Mouse (Mus musculus) liver, postnatal 0 days (tissue): ENCODE data around the gene Smap2. TPM values are rescaled to one million over a fixed set of nuclear protein-coding genes. Genes with fewer than 3 reads are reported as not detected.
"Not testable (repeated sequence)": the region's sequence is repeated elsewhere in the genome, so short reads cannot be mapped to it uniquely, and the experiment has no call there.

ENCODE experiments used
- ATAC-seq: fragments of 200-750 bp; cut with Nextera tagmentation; 2 replicates; pipeline ENCODE4 v1.8.0; 2017; ENCODE audit warnings: mild to moderate bottlenecking, moderate library complexity
- DNase-seq: peaks from one replicate; pipeline ENCODE4 v3.0.0-alpha.2; 2016
- H3K27ac ChIP-seq: fragments of 300-500 bp; sonication (generic); 2 replicates; pipeline ENCODE4 v1.5.1; 2014; ENCODE audit warnings: antibody characterized with exemption, moderate library complexity, mild to moderate bottlenecking, low read depth
- H3K27me3 ChIP-seq: fragments of 300-500 bp; sonication (generic); 2 replicates; pipeline ENCODE4 v1.6.1; 2014; ENCODE audit warnings: low read length, control low read depth, mixed read lengths; ENCODE audit not compliant: insufficient read depth
- H3K36me3 ChIP-seq: fragments of 300-500 bp; sonication (generic); replicated peaks from 2 replicates; pipeline ENCODE4 v1.6.1; 2014; ENCODE audit warnings: mild to moderate bottlenecking, control low read depth, low read length, moderate library complexity, mixed read lengths; ENCODE audit not compliant: insufficient read depth
- H3K4me1 ChIP-seq: fragments of 300-500 bp; sonication (generic); 2 replicates; pipeline ENCODE4 v1.6.1; 2014; ENCODE audit warnings: antibody characterized with exemption, mild to moderate bottlenecking, control low read depth; ENCODE audit not compliant: insufficient read depth
- H3K4me2 ChIP-seq: fragments of 300-500 bp; sonication (generic); 2 replicates; pipeline ENCODE4 v1.6.1; 2014; ENCODE audit warnings: low read depth, mild to moderate bottlenecking, low read length, moderate library complexity, mixed read lengths
- H3K4me3 ChIP-seq: fragments of 300-500 bp; sonication (generic); 2 replicates; pipeline ENCODE4 v1.5.1; 2014; ENCODE audit warnings: low read depth, low read length
- H3K9ac ChIP-seq: fragments of 300-500 bp; sonication (generic); replicated peaks from 2 replicates; pipeline ENCODE4 v1.6.1; 2014; ENCODE audit warnings: mild to moderate bottlenecking, moderate library complexity
- H3K9me3 ChIP-seq: fragments of 300-500 bp; sonication (generic); 2 replicates; pipeline ENCODE4 v1.6.1; 2016; ENCODE audit warnings: mild to moderate bottlenecking, control low read depth, low read length, mixed read lengths
- CTCF ChIP-seq: sonication (generic); IDR thresholded peaks from 2 replicates; pipeline ENCODE4 v1.5.1; 2016; ENCODE audit warnings: antibody characterized with exemption, low read depth
- EP300 ChIP-seq: IDR thresholded peaks from 2 replicates; pipeline ENCODE4 v1.6.1; 2016; ENCODE audit warnings: antibody characterized with exemption, low read depth, mild to moderate bottlenecking
- WGBS: fragments of 180-500 bp; shearing (Covaris S2); extraction: QIAGEN DNeasy Blood & Tissue Kit; methylation state at CpG from one replicate; pipeline ENCODE4 v1.1.7; 2014; ENCODE audit not compliant: insufficient replicate concordance; 5-methylcytosine and 5-hydroxymethylcytosine counted together
- polyA plus RNA-seq: library from polyadenylated mRNA; unstranded; fragments of >200 nt; fragmentation: Nextera tagmentation; extraction: Ambion mirVana; gene quantifications from 2 replicates; pipeline ENCODE4 v1.2.1, GENCODE M21; 2015

Gene Smap2
- 14.9 and 17.1 TPM in 2 replicates for polyA plus RNA-seq

DNA sequence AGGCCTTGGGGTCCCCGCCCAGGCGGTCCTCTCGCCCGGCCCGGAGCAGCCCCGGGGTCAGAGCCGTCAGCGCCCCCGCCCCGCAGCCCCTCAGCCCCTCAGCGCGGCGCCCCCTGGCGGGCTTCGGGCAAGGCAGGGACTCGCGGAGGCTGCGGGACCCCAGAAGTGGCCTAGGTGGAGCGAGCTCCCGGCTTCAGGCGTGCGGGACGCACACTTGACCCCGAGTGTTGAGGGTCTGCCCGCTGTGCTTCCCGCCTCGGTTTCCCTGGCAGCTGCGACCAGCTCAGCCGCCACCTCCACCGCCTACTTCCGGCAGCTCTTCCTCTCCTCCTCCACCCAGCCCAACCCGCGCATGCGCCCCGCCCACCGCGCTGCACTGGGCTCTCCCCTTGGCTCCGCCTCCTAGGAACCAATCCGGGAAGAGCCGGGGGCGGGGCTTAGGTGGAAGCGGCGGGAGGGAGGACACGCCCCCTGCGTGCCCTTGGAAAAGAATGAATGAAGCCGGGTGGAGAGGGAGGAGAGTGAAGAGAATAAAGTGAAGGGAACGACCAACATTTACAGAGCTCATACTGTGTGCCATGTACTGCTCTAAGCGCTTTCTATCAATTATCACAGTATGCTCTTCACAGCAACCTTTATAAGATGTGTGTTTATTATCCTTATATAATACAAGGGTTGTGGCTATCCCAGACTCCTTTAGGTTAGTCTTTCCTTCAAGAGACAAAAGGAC is at the start of gene Smap2:
Gene Smap2, minus strand, starts transcription at position 320 of the 730 bp plus-strand sequence.
- peak; percentile 99 for DNase-seq
- WGBS: under 1% methylated on average over 34 of the region's 48 CpGs

GRCm38 (mm10) chr4:121065336-121065735 is 48.3 kb upstream of the Smap2 start:
- Histone ChIP-seq H3K27ac (no peak overlapping the region), H3K4me3 (no peak overlapping the region), H3K27me3 (no peaks in the 10 kb centered on the region), H3K9me3 (no peaks in the 10 kb centered on the region), H3K36me3 (peaks cover 33% of the 10 kb centered on the region), H3K4me2 (no peak overlapping the region), H3K9ac (no peak overlapping the region), H3K4me1 (no peaks in the 10 kb centered on the region)
- 75% methylated on average over 2 of the region's 2 CpGs for WGBS
- DNase-seq (no peak), ATAC-seq (no peak)
- TF ChIP-seq CTCF (no peak), EP300 (no peak)

More for the DNA sequence above, at the start of gene Smap2:
- Histone ChIP-seq H3K36me3 (no peaks in the 10 kb centered on the region), H3K4me1 (peaks cover 39% of the 10 kb centered on the region), H3K27me3 (no peaks in the 10 kb centered on the region), H3K4me2 (peak within 1 kb of the TSS; percentile 84), H3K4me3 (peak within 1 kb of the TSS; percentile 97), H3K9me3 (no peaks in the 10 kb centered on the region), H3K9ac (peak within 1 kb of the TSS; percentile 98), H3K27ac (peak within 1 kb of the TSS; percentile 96)
- ATAC-seq: peak; percentile 93
- TF ChIP-seq CTCF (peak; percentile 73), EP300 (no peak)

- H3K9ac ChIP-seq: not testable (repeated sequence)
- 75% methylated on average over 9 of the region's 10 CpGs for WGBS
Observed at GRCm38 (mm10) chr4:121059218-121059617, 42.2 kb upstream of the Smap2 start.

GRCm38 (mm10) chr4:121057032-121057431 is 40.0 kb upstream of the Smap2 start:
- WGBS: 52% methylated on average over 2 of the region's 2 CpGs
- Histone ChIP-seq H3K27me3 (peaks cover 16% of the 10 kb centered on the region), H3K4me1 (no peaks in the 10 kb centered on the region), H3K4me3 (no peak overlapping the region), H3K4me2 (no peak overlapping the region), H3K9ac (no peak overlapping the region), H3K27ac (no peak overlapping the region), H3K36me3 (peaks cover 9% of the 10 kb centered on the region; the same call in 1 of the 2 replicates), H3K9me3 (no peaks in the 10 kb centered on the region)
- DNase-seq (no peak), ATAC-seq (no peak)
- TF ChIP-seq EP300 (no peak), CTCF (no peak)

More at GRCm38 (mm10) chr4:121059218-121059617, 42.2 kb upstream of the Smap2 start:
- not testable (repeated sequence) for H3K4me1 ChIP-seq, H3K4me2 ChIP-seq, H3K27me3 ChIP-seq, DNase-seq, ATAC-seq, H3K27ac ChIP-seq, H3K9me3 ChIP-seq, H3K4me3 ChIP-seq
- H3K36me3 ChIP-seq: peaks cover 14% of the 10 kb centered on the region

- DNase-seq (no peak), ATAC-seq (no peak)
- 39% methylated on average over 3 of the region's 3 CpGs for WGBS
- Histone ChIP-seq H3K36me3 (peaks cover 9% of the 10 kb centered on the region; the same call in 1 of the 2 replicates), H3K4me2 (no peak overlapping the region), H3K9me3 (no peaks in the 10 kb centered on the region), H3K27ac (no peak overlapping the region), H3K4me1 (no peaks in the 10 kb centered on the region), H3K27me3 (peaks cover 19% of the 10 kb centered on the region), H3K4me3 (no peak overlapping the region), H3K9ac (no peak overlapping the region)
- TF ChIP-seq CTCF: peak; percentile 57
- no peak for TF ChIP-seq EP300
Observed at GRCm38 (mm10) chr4:121056342-121056741, 39.3 kb upstream of the Smap2 start.

DNA sequence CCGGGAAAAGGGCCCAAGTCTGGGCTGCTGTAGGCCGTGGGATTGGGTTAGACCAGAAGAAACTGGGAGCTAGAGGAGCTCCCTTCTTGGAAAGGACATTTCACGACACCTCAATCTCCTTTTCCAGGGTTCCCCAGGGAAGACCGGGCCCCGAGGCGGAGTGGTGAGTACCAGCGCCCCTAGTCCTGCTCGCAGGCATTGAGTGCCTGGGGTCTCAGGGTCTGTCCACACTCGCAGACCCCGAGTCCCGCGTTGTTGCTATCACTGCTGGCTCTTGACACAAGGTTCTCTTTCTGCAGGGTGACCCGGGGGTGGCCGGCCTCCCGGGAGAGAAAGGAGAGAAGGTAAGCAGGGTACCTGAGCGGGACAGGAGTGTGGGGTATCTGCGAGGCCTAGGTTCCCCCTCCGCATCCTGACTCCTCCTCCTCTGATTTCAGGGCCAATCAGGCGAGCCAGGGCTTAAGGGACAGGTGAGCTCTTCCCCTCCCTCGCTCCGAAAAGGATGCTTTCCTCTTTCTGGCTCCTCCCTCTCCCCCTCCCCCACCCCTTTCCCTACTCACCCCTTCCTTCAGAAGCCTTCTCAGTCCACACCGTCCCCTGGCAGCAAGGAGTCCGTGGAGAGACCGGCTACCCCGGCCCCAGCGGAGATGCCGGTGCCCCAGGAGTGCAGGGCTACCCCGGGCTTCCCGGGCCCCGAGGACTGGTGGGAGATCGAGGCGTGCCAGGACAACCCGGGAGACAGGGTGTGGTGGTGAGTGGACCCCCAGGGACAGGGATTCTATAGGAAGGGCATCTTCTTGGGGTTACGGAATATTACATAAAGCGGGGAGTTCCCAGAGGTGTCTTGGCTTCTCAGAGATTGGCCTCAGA is 35.6 kb upstream of the Smap2 start:
- Histone ChIP-seq H3K27ac (no peak overlapping the region), H3K36me3 (no peaks in the 10 kb centered on the region)
- 16% methylated on average over 35 of the region's 35 CpGs for WGBS

More for the DNA sequence above, 35.6 kb upstream of the Smap2 start:
- Histone ChIP-seq H3K9me3 (no peaks in the 10 kb centered on the region), H3K9ac (no peak overlapping the region), H3K4me1 (no peaks in the 10 kb centered on the region), H3K4me2 (no peak overlapping the region), H3K4me3 (no peak overlapping the region), H3K27me3 (peaks cover 19% of the 10 kb centered on the region)
- no peak for TF ChIP-seq CTCF
- no peak for TF ChIP-seq EP300
- DNase-seq: no peak
- ATAC-seq: no peak
